Mouse (Mus musculus) embryo, embryonic 11.5 days (tissue): ENCODE results near the gene Bsdc1.
"Not testable (repeated sequence)": the region's sequence is repeated elsewhere in the genome, so short reads cannot be mapped to it uniquely, and the experiment has no call there.

ENCODE experiments used
- DNase-seq: peaks from one replicate; pipeline ENCODE4 v3.0.0-alpha.2; 2012; ENCODE audit warnings: low read depth, low spot score

The Bsdc1 gene

GRCm38 (mm10) chr4:129461183-129461960 is at the start of gene Bsdc1:
TSS of gene Bsdc1 (plus strand) at chr4:129461581.
- peak; percentile 100 for DNase-seq

GRCm38 (mm10) chr4:129415892-129416291 is 45.5 kb upstream of the Bsdc1 start:
- no peak for DNase-seq

- DNase-seq: no peak
These were observed 44.9 kb upstream of the Bsdc1 start for GRCm38 (mm10) chr4:129416478-129416877.

- DNase-seq: no peak
These were observed 43.1 kb upstream of the Bsdc1 start for GRCm38 (mm10) chr4:129418321-129418720.

- DNase-seq: peak; percentile 37
These were observed 20.9 kb upstream of the Bsdc1 start, which contains the start of gene Zbtb8b for GRCm38 (mm10) chr4:129440340-129441063. TSS of gene Zbtb8b (minus strand) at chr4:129440853.

GRCm38 (mm10) chr4:129441145-129441544 is 20.2 kb upstream of the Bsdc1 start:
- DNase-seq: no peak

- no peak for DNase-seq
These were observed 14.0 kb upstream of the Bsdc1 start for GRCm38 (mm10) chr4:129447360-129447759.

GRCm38 (mm10) chr4:129447778-129448563 is 13.4 kb upstream of the Bsdc1 start:
- DNase-seq: no peak

- no peak for DNase-seq
These were observed 12.7 kb upstream of the Bsdc1 start for GRCm38 (mm10) chr4:129448713-129449112.

- no peak for DNase-seq
These were observed 10.5 kb upstream of the Bsdc1 start for GRCm38 (mm10) chr4:129450851-129451250.

- no peak for DNase-seq
These were observed 9.8 kb upstream of the Bsdc1 start for GRCm38 (mm10) chr4:129451471-129452169.

GRCm38 (mm10) chr4:129455265-129455664 is 6.1 kb upstream of the Bsdc1 start:
- peak; percentile 74 for DNase-seq

GRCm38 (mm10) chr4:129456126-129456525 is 5.3 kb upstream of the Bsdc1 start:
- no peak for DNase-seq

GRCm38 (mm10) chr4:129457311-129457710 is 4.1 kb upstream of the Bsdc1 start:
- not testable (repeated sequence) for DNase-seq

GRCm38 (mm10) chr4:129459726-129460125 is 1.7 kb upstream of the Bsdc1 start:
- no peak for DNase-seq

GRCm38 (mm10) chr4:129460827-129461182 is 576 bp upstream of the Bsdc1 start:
- DNase-seq: no peak

GRCm38 (mm10) chr4:129462118-129462517 is 737 bp downstream of the Bsdc1 start:
- DNase-seq: no peak

- no peak for DNase-seq
These were observed 2.0 kb downstream of the Bsdc1 start for GRCm38 (mm10) chr4:129463097-129464059.

- no peak for DNase-seq
These were observed 3.0 kb downstream of the Bsdc1 start for GRCm38 (mm10) chr4:129464286-129464815.

GRCm38 (mm10) chr4:129476047-129476446 is 14.7 kb downstream of the Bsdc1 start:
- no peak for DNase-seq
